Mouse (Mus musculus): ENCODE data around the gene Rhbdl1. TPM values are rescaled to one million over a fixed set of nuclear protein-coding genes. Genes with fewer than 3 reads are reported as not detected.
A peak's percentile ranks its signal among the peaks of the same experiment; 100 is the strongest.

Rhbdl1 gene
- polyA plus RNA-seq, 1 experiment from 2014 or later: 30.8 TPM

DNA sequence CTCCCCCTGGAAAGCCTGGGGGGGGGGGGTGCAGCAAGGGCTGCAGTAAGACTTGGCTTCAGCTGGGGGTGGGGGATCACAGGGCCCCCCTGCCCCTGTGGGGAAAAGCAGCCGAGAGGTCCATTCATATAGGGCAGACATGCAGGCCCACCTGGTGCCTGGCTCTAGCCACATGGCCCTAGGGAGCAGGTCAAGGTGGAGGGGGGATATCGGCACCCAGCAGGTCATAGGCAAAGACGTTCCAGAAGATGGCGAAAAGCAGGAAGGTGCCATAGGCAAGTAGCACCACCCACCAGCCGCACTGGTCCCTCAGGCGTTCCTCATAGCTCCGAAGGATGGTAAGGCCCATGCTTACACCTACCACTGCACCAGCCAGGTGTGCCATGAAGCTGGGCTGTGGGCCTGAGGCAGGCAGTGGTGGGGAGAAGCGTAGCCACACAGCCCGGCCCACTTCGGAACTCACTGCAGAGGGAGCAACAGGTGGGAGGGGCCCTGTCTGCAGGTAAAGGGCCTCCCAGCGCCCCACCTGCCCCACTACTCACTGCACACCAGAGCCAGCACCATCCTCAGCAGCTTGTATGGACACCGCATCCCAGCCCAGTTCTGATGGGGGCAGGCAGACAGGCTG is 2.4 kb downstream of the Rhbdl1 start:
- Histone ChIP-seq H3K4me3 (peak overlapping the region; percentile 55), H3K27ac (replicated peaks) (no peak overlapping the region), H3K9ac (replicated peaks) (peak overlapping the region; percentile 68; the same call in 1 of the 2 replicates), H3K36me3 (peaks cover 31% of the 10 kb centered on the region), H3K27me3 (no peaks in the 10 kb centered on the region), H3K9me3 (no peaks in the 10 kb centered on the region), H3K4me2 (replicated peaks) (peak overlapping the region; percentile 87), H3K4me1 (peaks cover 78% of the 10 kb centered on the region)
- WGBS: 88% methylated on average over 12 of the region's 12 CpGs
- ATAC-seq (replicated peaks): no peak

DNA sequence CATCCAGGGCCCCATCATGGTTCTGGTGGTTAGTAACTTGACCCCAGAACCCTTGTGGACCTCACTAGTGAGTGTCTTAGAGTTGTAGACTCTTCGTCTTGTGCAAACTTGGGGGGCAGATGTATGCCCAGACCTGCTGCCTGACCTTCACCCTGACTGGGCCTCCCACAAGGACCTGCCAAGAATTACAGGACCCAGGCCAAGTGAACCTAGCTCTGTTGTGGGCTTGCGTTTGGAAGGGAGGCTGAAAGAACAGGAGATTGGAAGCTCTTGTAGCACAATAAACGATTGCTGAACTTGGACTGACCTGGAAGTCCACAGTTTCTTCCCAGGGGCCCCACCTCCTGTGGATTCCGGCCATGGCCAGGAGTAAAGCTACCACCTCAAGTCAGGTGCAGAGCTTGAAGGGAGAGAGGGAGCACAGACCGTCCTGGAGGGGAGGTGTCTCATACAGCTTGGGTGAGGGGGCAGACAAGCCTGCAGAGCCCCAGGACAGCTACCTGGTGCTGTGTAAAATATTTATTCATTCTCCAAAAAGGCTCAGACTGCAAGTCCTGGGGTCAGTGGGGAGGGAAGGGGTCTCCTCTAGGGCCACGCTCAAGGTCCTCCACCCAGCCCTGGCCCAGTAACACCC is 3.0 kb downstream of the Rhbdl1 start:
- Histone ChIP-seq H3K4me2 (replicated peaks) (peak overlapping the region; percentile 87), H3K4me3 (peak overlapping the region; percentile 55), H3K4me1 (peaks cover 81% of the 10 kb centered on the region), H3K27me3 (no peaks in the 10 kb centered on the region), H3K9me3 (no peaks in the 10 kb centered on the region), H3K27ac (replicated peaks) (peak overlapping the region; percentile 93), H3K9ac (replicated peaks) (peak overlapping the region; percentile 68), H3K36me3 (peaks cover 25% of the 10 kb centered on the region)
- 53% methylated on average over 6 of the region's 6 CpGs for WGBS
- ATAC-seq (replicated peaks): no peak

DNA sequence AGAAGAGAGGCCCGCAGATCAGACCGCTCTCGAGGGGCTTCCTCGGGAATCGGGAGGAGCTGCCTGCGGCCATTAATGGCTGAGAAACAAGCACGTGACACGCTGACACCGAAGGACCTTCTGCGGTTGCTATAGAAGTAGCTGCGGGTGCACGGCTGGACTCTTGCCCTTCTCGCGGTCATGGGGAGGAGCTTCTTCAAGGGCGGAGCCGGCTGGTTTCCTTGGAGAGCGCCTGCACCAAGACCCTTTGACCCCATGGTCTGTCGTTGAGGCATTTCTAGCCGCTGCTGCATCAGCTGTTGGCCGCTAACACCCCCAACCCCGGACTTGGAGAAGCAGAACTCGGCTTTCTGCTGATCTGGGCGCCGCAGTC is 3.8 kb downstream of the Rhbdl1 start, which contains the start of gene Stub1:
Gene Stub1 (minus strand): TSS at position 114 of the 373 bp plus-strand sequence.
- Histone ChIP-seq H3K36me3 (peaks cover 20% of the 10 kb centered on the region), H3K4me3 (peak within 1 kb of the TSS; percentile 55), H3K4me2 (replicated peaks) (peak within 1 kb of the TSS; percentile 87), H3K9me3 (no peaks in the 10 kb centered on the region), H3K9ac (replicated peaks) (peak within 1 kb of the TSS; percentile 68), H3K4me1 (peaks cover 84% of the 10 kb centered on the region), H3K27me3 (no peaks in the 10 kb centered on the region), H3K27ac (replicated peaks) (peak within 1 kb of the TSS; percentile 93)
- under 1% methylated on average over 24 of the region's 24 CpGs for WGBS
- ATAC-seq (replicated peaks): no peak; the same call in 1 of the 2 replicates

DNA sequence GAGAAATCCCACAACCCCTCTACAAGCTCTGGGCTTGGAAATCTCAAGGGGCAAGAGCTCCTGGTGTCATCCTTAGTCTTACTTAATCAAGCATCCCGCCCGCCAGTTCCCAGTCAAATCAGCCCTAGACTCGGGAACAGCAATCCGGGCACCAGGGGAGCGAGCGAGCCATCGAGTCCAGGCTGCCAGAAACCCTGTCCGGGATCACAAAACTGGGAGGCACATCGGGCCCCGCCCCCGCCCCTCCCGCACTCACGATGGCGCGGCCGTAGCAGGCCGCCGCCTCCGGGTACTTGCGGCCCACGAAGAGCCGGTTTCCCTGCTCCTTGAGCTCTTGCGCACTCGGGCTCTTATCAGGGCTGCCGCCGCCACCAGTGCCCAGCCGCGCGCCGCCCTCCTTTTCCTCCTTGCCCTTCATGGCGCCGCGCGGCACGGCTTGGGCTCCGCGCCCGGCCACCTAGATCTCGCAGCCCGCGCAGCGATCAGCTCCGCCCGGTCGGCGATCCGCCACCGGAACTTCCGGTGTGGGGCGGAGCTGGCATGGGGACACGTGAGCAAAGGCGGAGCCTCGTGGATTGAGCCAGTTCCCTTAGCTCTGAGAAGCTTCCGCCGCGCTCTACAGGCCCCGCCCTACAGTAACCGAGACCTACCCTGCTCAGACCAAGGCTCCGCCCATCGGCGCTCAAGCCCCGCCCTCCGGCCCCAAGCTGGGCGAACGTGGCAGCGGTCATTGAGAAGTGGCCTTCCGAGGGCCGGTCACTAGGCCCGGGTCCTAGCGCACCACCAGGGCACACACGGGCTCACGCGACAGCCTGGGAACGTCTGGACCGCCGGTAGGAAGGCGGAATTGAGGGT is 4.4 kb downstream of the Rhbdl1 start:
- Histone ChIP-seq H3K4me3 (peak overlapping the region; percentile 55), H3K4me2 (replicated peaks) (peak overlapping the region; percentile 87), H3K27me3 (no peaks in the 10 kb centered on the region), H3K36me3 (peaks cover 22% of the 10 kb centered on the region), H3K27ac (replicated peaks) (peak overlapping the region; percentile 93), H3K4me1 (peaks cover 84% of the 10 kb centered on the region), H3K9ac (replicated peaks) (peak overlapping the region; percentile 68), H3K9me3 (no peaks in the 10 kb centered on the region)
- WGBS: 0% methylated on average over 75 of the region's 77 CpGs
- peak; percentile 90 for ATAC-seq (replicated peaks)

DNA sequence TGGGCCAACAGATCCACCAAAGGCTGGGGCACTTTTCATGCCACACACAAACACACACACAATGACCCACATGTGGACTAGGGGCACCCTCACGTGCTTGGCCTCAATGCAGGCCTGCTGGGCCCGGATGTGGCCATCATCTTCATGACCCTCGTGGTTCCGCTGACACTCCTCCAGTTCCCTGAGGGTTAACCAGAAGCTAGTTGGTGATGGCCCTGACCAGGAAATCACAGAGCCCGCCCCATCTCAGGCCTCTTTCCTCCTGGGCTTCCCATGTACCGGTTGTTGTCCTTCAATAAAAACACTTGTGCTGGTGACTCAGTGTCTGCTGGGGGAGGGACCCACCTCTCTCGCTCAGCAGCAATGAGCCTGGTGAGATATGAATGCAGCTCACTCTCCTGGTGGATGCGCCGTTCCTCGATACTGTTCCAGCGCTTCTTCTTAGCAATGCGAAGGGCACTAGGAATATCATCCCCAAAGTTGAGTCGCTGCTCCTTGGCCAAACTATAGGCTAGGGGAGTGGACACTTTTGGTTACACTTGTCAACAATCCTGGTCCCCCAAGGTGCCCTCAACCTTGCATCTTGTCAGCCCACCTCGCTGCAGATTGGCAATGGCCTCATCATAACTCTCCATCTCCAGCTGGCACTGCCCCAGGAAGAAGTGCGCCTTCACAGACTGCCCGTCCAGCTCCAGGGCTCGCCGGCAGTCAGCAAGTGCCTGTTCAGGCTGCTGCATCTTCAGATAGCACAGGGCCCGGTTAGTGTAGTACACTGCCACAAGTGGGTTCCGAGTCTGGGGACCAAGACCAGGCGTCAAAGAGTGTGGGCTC is 5.4 kb downstream of the Rhbdl1 start:
- H3K9ac ChIP-seq (replicated peaks): peak overlapping the region; percentile 68
- peaks cover 83% of the 10 kb centered on the region for H3K4me1 ChIP-seq
- peak overlapping the region; percentile 93 for H3K27ac ChIP-seq (replicated peaks)
- H3K4me3 ChIP-seq: peak overlapping the region; percentile 55
- no peak for ATAC-seq (replicated peaks)
- H3K36me3 ChIP-seq: peaks cover 27% of the 10 kb centered on the region
- no peaks in the 10 kb centered on the region for H3K9me3 ChIP-seq
- H3K27me3 ChIP-seq: no peaks in the 10 kb centered on the region
- WGBS: 59% methylated on average over 21 of the region's 21 CpGs
- peak overlapping the region; percentile 87 for H3K4me2 ChIP-seq (replicated peaks)

DNA sequence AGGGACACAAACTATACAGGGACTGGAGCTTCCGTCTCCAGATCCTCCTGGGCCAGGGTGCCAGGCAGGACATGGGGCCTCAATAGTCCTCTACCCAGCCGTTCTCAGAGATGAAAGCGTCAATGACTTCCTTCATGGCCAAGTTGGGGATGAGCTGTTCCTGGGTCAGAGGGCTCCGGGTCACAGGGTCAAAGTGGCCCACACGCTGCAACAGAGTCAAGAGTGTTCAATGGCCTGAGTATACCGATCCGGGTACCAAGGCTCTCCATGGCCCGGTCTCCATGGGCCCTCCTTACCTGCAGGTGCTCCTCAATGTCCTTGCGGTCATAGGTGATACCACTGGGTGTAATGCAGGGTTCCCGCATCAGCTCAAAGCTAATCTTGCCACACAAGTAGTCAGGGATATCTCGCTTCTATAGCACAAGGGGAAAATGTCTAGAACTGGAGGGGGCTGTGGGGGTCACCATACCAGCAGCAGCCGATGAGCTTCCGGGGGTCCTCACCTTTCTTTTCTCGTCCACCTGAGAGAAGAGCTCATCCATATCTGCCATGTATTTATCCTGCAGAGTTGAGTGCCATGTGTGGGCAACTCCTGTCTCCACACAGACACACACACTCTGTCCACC is 6.2 kb downstream of the Rhbdl1 start:
- no peak overlapping the region for H3K27ac ChIP-seq (replicated peaks)
- no peaks in the 10 kb centered on the region for H3K9me3 ChIP-seq
- 0 out of 2 replicates have a peak overlapping the region, but pooled peaks have one; percentile 68 for H3K9ac ChIP-seq (replicated peaks)
- H3K4me1 ChIP-seq: peaks cover 81% of the 10 kb centered on the region
- ATAC-seq (replicated peaks): no peak
- H3K27me3 ChIP-seq: no peaks in the 10 kb centered on the region
- peak overlapping the region; percentile 87 for H3K4me2 ChIP-seq (replicated peaks)
- WGBS: 85% methylated on average over 14 of the region's 14 CpGs
- H3K36me3 ChIP-seq: peaks cover 32% of the 10 kb centered on the region
- peak overlapping the region; percentile 55 for H3K4me3 ChIP-seq

DNA sequence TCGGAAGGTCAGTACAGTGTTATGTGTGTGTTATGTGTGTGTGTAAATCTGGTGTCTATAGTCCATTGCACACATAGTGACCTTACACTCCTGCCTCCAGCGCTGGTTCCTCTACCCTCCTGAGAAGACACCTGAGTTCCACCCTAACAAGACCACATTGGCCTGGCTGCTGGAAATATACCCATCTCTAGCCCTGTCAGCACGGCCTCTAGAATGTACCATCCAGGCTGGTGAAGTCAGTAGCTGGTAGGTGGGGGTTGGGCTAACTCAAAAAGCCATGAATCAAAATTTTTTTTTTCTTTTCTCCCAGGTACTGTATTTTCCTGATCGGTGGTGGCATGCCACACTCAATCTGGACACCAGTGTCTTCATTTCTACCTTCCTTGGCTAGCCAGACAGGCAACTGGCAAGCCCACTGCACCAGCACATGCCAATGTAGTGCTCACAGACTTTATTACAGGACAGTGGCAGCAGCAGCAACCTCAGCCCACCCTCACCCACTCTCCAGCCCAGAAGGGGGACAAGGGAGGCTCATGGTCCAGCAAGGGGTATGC is 6.8 kb downstream of the Rhbdl1 start:
- Histone ChIP-seq H3K4me1 (peaks cover 79% of the 10 kb centered on the region), H3K9ac (replicated peaks) (no peak overlapping the region), H3K36me3 (peaks cover 32% of the 10 kb centered on the region), H3K9me3 (no peaks in the 10 kb centered on the region), H3K27me3 (no peaks in the 10 kb centered on the region), H3K4me3 (peak overlapping the region; percentile 60), H3K4me2 (replicated peaks) (peak overlapping the region; percentile 79), H3K27ac (replicated peaks) (no peak overlapping the region)
- no peak for ATAC-seq (replicated peaks)
- WGBS: 83% methylated on average over 4 of the region's 4 CpGs

DNA sequence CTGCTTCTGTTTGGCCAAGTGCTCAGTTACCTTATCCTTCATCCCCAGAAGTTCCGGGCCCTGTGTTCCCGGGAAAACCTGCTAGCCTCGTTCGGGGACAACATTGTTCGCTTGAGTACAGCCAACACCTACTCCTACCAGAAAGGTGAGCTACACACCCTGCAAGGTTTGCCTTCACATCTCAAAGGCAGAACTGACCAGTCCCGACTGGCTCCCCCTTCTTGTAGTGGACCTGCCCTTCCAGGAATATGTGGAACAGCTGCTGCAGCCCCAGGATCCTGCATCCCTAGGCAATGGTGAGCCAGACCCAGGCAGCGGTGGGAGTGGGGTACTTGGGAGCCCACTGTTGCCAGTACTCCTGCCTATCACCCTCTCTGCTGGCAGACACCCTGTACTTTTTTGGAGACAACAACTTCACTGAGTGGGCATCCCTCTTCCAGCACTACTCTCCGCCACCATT is 7.5 kb downstream of the Rhbdl1 start:
- no peak for ATAC-seq (replicated peaks)
- WGBS: 47% methylated on average over 8 of the region's 8 CpGs
- peaks cover 32% of the 10 kb centered on the region for H3K36me3 ChIP-seq
- peak overlapping the region; percentile 79 for H3K4me2 ChIP-seq (replicated peaks)
- no peaks in the 10 kb centered on the region for H3K9me3 ChIP-seq
- peaks cover 79% of the 10 kb centered on the region for H3K4me1 ChIP-seq
- peak overlapping the region; percentile 75 for H3K9ac ChIP-seq (replicated peaks)
- H3K4me3 ChIP-seq: peak overlapping the region; percentile 60
- peak overlapping the region; percentile 93 for H3K27ac ChIP-seq (replicated peaks)
- H3K27me3 ChIP-seq: no peaks in the 10 kb centered on the region

DNA sequence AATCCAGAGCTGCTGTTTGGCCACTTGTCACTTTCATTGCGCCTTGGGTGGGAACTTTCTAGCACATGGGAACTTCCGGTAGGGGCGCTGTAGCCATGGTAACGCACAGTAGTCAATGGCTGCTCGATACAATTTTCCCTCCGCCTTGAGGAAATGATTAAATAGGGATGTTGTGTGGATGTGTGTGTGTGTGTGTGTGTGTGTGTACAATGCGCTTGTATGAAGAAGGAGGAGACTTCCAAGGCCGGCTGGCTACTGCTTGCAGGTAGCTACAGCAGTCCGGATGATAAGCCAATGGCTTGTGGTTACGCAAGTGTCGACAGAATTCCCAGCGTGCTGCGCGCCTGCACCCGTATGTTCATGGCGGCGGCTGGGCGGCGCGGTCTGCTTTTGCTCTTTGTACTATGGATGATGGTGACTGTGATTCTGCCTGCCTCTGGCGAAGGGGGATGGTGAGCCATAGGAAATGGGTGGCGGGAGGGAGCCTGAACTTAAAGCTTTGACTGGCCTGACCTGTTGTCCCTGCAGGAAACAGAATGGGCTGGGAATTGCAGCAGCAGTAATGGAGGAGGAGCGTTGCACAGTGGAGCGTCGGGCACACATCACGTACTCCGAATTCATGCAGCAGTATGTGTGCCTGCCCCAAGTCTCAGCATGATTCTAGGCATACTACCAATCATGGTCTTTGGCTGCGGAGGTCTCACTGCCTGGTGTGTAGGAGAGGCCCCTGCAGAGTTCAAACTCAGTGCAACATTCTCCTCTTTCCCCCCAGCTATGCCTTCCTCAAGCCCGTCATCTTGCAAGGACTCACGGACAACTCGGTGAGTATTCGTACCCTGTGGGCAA is 8.2 kb downstream of the Rhbdl1 start, which contains the start of gene Jmjd8:
Gene Jmjd8 (plus strand): TSS at position 156 of the 846 bp plus-strand sequence.
- Histone ChIP-seq H3K4me1 (peaks cover 79% of the 10 kb centered on the region), H3K27ac (replicated peaks) (peak within 1 kb of the TSS; percentile 93), H3K4me2 (replicated peaks) (peak within 1 kb of the TSS; percentile 79), H3K9ac (replicated peaks) (peak within 1 kb of the TSS; percentile 75), H3K27me3 (no peaks in the 10 kb centered on the region), H3K9me3 (no peaks in the 10 kb centered on the region), H3K4me3 (peak within 1 kb of the TSS; percentile 60), H3K36me3 (peaks cover 32% of the 10 kb centered on the region)
- peak; percentile 62 for ATAC-seq (replicated peaks)
- WGBS: 2% methylated on average over 32 of the region's 32 CpGs

DNA sequence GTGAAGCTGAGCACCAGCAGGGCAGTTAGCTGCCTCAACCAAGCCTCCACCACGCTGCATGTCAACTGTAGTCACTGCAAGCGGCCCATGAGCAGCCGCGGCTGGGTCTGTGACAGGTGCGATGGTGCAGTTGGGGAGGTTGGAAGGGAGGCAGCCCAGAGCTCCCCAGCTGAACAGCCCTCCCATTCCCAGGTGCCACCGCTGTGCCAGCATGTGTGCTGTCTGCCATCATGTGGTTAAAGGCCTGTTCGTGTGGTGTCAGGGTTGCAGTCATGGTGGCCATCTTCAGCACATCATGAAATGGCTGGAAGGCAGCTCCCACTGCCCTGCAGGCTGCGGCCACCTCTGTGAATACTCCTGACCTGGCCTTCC is 8.9 kb downstream of the Rhbdl1 start:
- Histone ChIP-seq H3K4me2 (replicated peaks) (peak overlapping the region; percentile 79), H3K4me1 (peaks cover 75% of the 10 kb centered on the region), H3K27me3 (no peaks in the 10 kb centered on the region), H3K4me3 (peak overlapping the region; percentile 60), H3K9me3 (no peaks in the 10 kb centered on the region), H3K9ac (replicated peaks) (0 out of 2 replicates have a peak overlapping the region, but pooled peaks have one; percentile 75), H3K27ac (replicated peaks) (peak overlapping the region; percentile 93), H3K36me3 (peaks cover 32% of the 10 kb centered on the region)
- ATAC-seq (replicated peaks): peak; percentile 0; the same call in 1 of the 2 replicates
- WGBS: 82% methylated on average over 8 of the region's 8 CpGs
